Mouse (Mus musculus): Measurements from ENCODE around the gene Pspn. TPM values are rescaled to one million over a fixed set of nuclear protein-coding genes. Genes with fewer than 3 reads are reported as not detected.

Pspn gene
- polyA plus RNA-seq, 1 experiment from 2014 or later: 0.70 TPM

DNA sequence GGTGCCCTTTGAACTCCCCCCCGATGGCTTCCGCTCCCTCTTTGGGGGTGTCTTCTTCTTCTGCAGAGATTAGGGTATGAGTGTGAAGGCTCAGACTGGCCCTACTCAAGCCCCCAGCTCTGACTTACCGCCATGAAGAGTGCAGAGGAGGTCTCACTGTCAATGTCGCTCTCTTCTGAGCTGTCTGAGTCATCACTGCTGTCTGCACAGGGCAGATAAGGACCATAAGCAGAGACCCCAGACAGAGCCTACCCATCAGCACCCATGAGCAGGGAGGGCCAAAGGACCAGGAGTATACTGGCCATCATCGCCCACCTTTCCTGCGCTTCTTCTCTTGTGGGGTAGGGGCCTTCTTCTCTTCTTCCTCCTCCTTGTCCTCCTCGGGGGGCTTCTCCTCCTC, 4.2 kb upstream of the Pspn start:
- no peak overlapping the region for H3K27ac ChIP-seq (ENCODE audit: low read depth, low read length)
- H3K36me3 ChIP-seq (ENCODE audit: control insufficient read depth, insufficient read depth, low read length): peaks cover 76% of the 10 kb centered on the region
- no peak overlapping the region for H3K9ac ChIP-seq (ENCODE audit: low read length)
- no peaks in the 10 kb centered on the region for H3K27me3 ChIP-seq (replicated peaks; ENCODE audit: control insufficient read depth, insufficient read depth, low read length)
- no peak for DNase-seq (ENCODE audit: low spot score)
- no peaks in the 10 kb centered on the region for H3K9me3 ChIP-seq (replicated peaks; ENCODE audit: control insufficient read depth, low read length)
- H3K4me2 ChIP-seq (ENCODE audit: low read length): no peak overlapping the region
- H3K4me3 ChIP-seq (ENCODE audit: low read depth, low read length): no peak overlapping the region
- H3K4me1 ChIP-seq (ENCODE audit: control insufficient read depth, insufficient read depth, low read length): no peaks in the 10 kb centered on the region
- no peak for ATAC-seq
- 90% methylated on average over 7 of the region's 7 CpGs for WGBS

DNA sequence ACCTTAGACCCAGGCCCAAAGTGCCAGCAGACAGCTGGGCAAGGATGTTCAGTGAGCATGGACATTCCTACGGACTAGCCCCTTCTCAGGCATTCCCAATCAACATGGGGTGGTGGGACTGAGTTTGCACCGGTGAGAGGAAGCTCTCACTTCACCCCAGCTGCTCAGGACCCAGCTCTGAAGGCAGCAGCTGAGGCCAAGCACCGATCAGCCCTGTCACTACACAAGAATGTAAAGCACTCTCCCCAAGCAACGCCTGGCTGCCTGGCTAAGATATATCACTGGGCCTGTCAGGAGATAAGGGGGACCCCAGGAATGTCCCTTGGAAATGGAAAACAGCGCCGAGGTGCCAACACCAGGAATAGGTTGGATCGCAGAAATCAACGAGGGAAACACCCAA, 1.4 kb upstream of the Pspn start:
- DNase-seq (ENCODE audit: low spot score) (no peak), ATAC-seq (no peak)
- WGBS: 82% methylated on average over 8 of the region's 8 CpGs
- Histone ChIP-seq H3K4me1 (ENCODE audit: control insufficient read depth, insufficient read depth, low read length) (peaks cover 5% of the 10 kb centered on the region), H3K36me3 (ENCODE audit: control insufficient read depth, insufficient read depth, low read length) (peaks cover 58% of the 10 kb centered on the region), H3K9me3 (replicated peaks; ENCODE audit: control insufficient read depth, low read length) (no peaks in the 10 kb centered on the region), H3K4me3 (ENCODE audit: low read depth, low read length) (no peak overlapping the region), H3K27me3 (replicated peaks; ENCODE audit: control insufficient read depth, insufficient read depth, low read length) (no peaks in the 10 kb centered on the region), H3K9ac (ENCODE audit: low read length) (no peak overlapping the region), H3K4me2 (ENCODE audit: low read length) (no peak overlapping the region), H3K27ac (ENCODE audit: low read depth, low read length) (no peak overlapping the region)

DNA sequence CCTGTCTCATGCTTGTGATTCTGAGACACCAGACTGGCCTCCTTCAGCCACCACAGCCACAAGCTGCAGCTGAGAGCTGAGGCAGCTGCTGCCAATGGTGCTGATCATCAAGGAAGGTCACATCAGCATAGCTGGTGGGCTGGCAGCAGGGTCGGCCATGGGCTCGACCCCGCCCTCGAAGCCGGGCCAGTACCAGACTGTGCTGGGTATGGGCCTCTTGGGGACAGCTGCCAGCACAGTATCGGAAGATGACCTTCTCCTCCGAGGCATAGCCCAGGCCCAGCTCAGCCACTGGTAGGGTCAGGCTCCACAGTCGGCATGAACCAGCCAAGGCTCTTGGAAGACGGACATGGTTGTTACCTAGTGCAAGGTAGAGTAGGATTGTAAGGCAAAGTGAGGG, 404 bp downstream of the Pspn start:
- WGBS: 91% methylated on average over 9 of the region's 9 CpGs
- Histone ChIP-seq H3K9me3 (replicated peaks; ENCODE audit: control insufficient read depth, low read length) (no peaks in the 10 kb centered on the region), H3K4me3 (ENCODE audit: low read depth, low read length) (no peak overlapping the region), H3K4me2 (ENCODE audit: low read length) (no peak overlapping the region), H3K36me3 (ENCODE audit: control insufficient read depth, insufficient read depth, low read length) (peaks cover 59% of the 10 kb centered on the region), H3K4me1 (ENCODE audit: control insufficient read depth, insufficient read depth, low read length) (peaks cover 5% of the 10 kb centered on the region), H3K27ac (ENCODE audit: low read depth, low read length) (no peak overlapping the region), H3K27me3 (replicated peaks; ENCODE audit: control insufficient read depth, insufficient read depth, low read length) (no peaks in the 10 kb centered on the region), H3K9ac (ENCODE audit: low read length) (no peak overlapping the region)
- DNase-seq (ENCODE audit: low spot score) (no peak), ATAC-seq (no peak)

DNA sequence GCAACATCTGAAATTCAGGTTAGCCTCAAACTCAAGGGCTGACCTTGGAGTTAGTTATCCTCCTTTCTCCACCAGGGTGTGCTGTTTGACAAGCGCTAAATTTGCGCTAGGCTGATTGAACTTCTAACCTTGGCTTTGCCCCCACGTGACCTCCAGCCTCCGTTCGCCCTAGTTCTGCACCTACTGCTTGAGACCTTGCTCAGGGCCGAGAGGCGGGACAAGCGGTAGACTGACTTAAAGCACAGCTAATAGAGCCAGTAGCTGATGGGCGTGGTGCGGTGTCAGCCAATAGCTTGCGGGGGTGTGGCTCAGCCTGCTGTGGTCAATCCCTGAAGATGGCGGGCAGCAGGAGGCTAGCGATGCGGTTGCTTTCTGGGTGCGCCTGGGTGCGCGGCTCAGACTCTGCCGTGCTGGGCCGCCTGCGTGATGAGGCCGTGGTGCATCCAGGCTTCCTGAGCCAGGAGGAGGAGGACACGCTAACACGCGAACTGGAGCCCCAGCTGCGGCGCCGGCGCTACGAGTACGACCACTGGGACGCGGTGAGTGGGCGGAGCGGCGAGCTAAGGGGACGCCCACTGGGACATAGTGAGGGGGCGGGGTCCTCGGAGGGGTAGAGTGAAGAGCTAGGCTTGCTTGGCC, 2.7 kb downstream of the Pspn start, which contains the start of gene Alkbh7:
Gene Alkbh7 (plus strand): TSS at position 311 of the 639 bp plus-strand sequence.
- Histone ChIP-seq H3K4me3 (ENCODE audit: low read depth, low read length) (peak within 1 kb of the TSS; percentile 72), H3K36me3 (ENCODE audit: control insufficient read depth, insufficient read depth, low read length) (peaks cover 60% of the 10 kb centered on the region), H3K27me3 (replicated peaks; ENCODE audit: control insufficient read depth, insufficient read depth, low read length) (no peaks in the 10 kb centered on the region), H3K9me3 (replicated peaks; ENCODE audit: control insufficient read depth, low read length) (no peaks in the 10 kb centered on the region), H3K4me1 (ENCODE audit: control insufficient read depth, insufficient read depth, low read length) (peaks cover 5% of the 10 kb centered on the region), H3K27ac (ENCODE audit: low read depth, low read length) (peak within 1 kb of the TSS; percentile 48; the same call in 1 of the 2 replicates), H3K9ac (ENCODE audit: low read length) (peak within 1 kb of the TSS; percentile 73), H3K4me2 (ENCODE audit: low read length) (peak within 1 kb of the TSS; percentile 66)
- under 1% methylated on average over 38 of the region's 38 CpGs for WGBS
- DNase-seq (ENCODE audit: low spot score): peak; percentile 96
- peak; percentile 98 for ATAC-seq

DNA sequence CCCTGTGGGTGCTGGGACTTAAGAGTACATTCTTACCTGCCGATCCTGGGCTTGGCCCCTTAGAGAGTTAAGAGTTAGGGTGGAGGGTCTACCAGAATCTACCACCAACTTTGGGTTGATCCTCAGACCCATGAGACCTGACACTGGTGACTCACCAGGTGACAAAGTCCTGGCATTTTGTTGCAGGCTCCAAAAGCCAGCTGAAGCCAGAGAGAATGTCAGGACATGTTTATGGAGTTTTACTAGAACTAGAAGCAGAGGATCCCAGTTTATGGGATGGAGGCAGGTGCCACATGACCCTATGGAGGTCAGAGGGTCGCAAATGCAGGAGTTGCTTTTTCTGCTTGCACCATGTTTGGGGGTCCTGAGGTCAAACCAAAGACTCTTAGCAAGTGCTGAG, 3.3 kb downstream of the Pspn start:
- peak overlapping the region; percentile 66; the same call in 1 of the 2 replicates for H3K4me2 ChIP-seq (ENCODE audit: low read length)
- no peak for ATAC-seq
- H3K4me3 ChIP-seq (ENCODE audit: low read depth, low read length): peak overlapping the region; percentile 72; the same call in 1 of the 2 replicates
- WGBS: 84% methylated on average over 2 of the region's 2 CpGs
- H3K9me3 ChIP-seq (replicated peaks; ENCODE audit: control insufficient read depth, low read length): no peaks in the 10 kb centered on the region
- H3K27ac ChIP-seq (ENCODE audit: low read depth, low read length): no peak overlapping the region
- peaks cover 5% of the 10 kb centered on the region for H3K4me1 ChIP-seq (ENCODE audit: control insufficient read depth, insufficient read depth, low read length)
- no peaks in the 10 kb centered on the region for H3K27me3 ChIP-seq (replicated peaks; ENCODE audit: control insufficient read depth, insufficient read depth, low read length)
- peaks cover 65% of the 10 kb centered on the region for H3K36me3 ChIP-seq (ENCODE audit: control insufficient read depth, insufficient read depth, low read length)
- H3K9ac ChIP-seq (ENCODE audit: low read length): no peak overlapping the region
- DNase-seq (ENCODE audit: low spot score): no peak

DNA sequence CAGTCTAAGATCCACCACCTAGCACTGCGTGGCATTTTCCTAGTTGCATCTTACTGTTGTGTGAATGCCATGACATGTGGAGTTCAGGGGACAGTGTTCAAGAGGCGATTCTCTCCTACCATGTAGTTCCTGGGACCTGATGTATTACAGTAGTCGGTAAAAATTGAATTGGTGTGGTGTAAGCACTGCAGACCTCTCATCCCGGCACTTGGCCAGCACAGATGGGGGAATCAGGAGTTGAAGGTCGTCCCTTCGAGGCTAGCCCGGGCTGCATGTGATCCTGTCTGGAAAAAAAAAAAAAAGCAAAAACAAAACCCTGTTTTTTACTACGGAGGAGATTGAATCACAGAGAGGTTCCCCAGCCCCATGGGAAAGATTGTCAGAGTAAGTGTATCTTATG, 4.8 kb downstream of the Pspn start:
- Histone ChIP-seq H3K4me3 (ENCODE audit: low read depth, low read length) (no peak overlapping the region), H3K9ac (ENCODE audit: low read length) (no peak overlapping the region), H3K4me2 (ENCODE audit: low read length) (no peak overlapping the region), H3K27me3 (replicated peaks; ENCODE audit: control insufficient read depth, insufficient read depth, low read length) (no peaks in the 10 kb centered on the region), H3K27ac (ENCODE audit: low read depth, low read length) (no peak overlapping the region), H3K36me3 (ENCODE audit: control insufficient read depth, insufficient read depth, low read length) (peaks cover 62% of the 10 kb centered on the region), H3K9me3 (replicated peaks; ENCODE audit: control insufficient read depth, low read length) (no peaks in the 10 kb centered on the region), H3K4me1 (ENCODE audit: control insufficient read depth, insufficient read depth, low read length) (peaks cover 13% of the 10 kb centered on the region)
- DNase-seq (ENCODE audit: low spot score): no peak
- 95% methylated on average over 8 of the region's 8 CpGs for WGBS
- ATAC-seq: no peak

DNA sequence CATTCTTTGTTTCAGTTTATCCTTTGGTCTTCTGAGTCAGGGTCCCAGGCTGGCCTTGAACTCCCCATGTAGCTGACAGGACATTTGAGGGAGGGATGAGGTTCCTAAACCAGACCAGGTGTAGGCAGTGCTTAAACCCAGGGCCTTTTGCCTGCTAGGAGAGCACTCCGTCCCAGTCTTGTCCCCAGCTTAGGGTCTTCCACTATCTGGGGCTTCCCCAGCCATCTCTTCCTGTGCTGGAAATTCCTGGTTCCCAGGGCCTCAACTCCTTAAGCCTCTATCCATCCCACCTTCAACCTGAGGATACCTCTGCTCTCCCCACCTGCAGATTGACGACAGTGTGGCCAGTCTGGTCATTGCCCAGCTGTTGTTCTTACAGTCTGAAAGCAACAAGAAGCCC, 8.9 kb downstream of the Pspn start:
- Histone ChIP-seq H3K27ac (ENCODE audit: low read depth, low read length) (no peak overlapping the region), H3K9me3 (replicated peaks; ENCODE audit: control insufficient read depth, low read length) (no peaks in the 10 kb centered on the region), H3K9ac (ENCODE audit: low read length) (peak overlapping the region; percentile 85), H3K27me3 (replicated peaks; ENCODE audit: control insufficient read depth, insufficient read depth, low read length) (no peaks in the 10 kb centered on the region), H3K4me2 (ENCODE audit: low read length) (peak overlapping the region; percentile 71), H3K4me3 (ENCODE audit: low read depth, low read length) (peak overlapping the region; percentile 82), H3K36me3 (ENCODE audit: control insufficient read depth, insufficient read depth, low read length) (peaks cover 43% of the 10 kb centered on the region), H3K4me1 (ENCODE audit: control insufficient read depth, insufficient read depth, low read length) (peaks cover 7% of the 10 kb centered on the region)
- ATAC-seq (no peak), DNase-seq (ENCODE audit: low spot score) (no peak)
- WGBS: 62% methylated on average over 2 of the region's 2 CpGs

DNA sequence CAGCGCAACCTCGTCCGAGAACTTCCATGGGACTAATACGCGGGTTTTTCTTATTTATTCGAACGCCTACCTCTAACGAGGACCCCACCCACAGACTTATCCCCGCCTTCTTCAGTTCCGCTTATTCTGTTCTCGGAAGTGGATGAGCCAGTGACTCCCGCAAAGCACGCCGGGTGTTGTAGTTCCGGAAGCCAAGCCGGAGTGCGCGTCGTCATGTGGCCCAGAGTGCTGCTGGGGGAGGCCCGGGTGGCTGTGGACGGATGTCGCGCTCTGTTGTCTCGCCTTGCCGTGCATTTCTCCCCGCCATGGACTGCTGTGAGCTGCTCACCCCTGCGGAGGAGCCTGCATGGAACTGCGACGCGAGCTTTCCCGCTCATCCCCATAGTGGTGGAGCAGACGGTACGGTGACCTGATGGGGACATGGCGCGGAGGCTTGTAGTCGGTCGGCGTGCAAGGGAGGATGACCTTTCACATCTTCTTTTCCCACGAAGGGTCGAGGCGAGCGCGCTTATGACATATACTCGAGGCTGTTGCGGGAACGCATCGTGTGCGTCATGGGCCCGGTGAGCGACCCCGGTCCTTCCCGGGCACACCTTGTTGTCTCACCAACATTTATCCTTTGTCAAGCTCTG, 9.6 kb downstream of the Pspn start, which contains the start of gene Clpp:
Gene Clpp (plus strand): TSS at position 191 of the 632 bp plus-strand sequence.
- peaks cover 7% of the 10 kb centered on the region for H3K4me1 ChIP-seq (ENCODE audit: control insufficient read depth, insufficient read depth, low read length)
- no peaks in the 10 kb centered on the region for H3K9me3 ChIP-seq (replicated peaks; ENCODE audit: control insufficient read depth, low read length)
- H3K9ac ChIP-seq (ENCODE audit: low read length): peak within 1 kb of the TSS; percentile 85
- peak; percentile 99 for DNase-seq (ENCODE audit: low spot score)
- peaks cover 36% of the 10 kb centered on the region for H3K36me3 ChIP-seq (ENCODE audit: control insufficient read depth, insufficient read depth, low read length)
- H3K4me2 ChIP-seq (ENCODE audit: low read length): peak within 1 kb of the TSS; percentile 71
- ATAC-seq: peak; percentile 98
- H3K27me3 ChIP-seq (replicated peaks; ENCODE audit: control insufficient read depth, insufficient read depth, low read length): no peaks in the 10 kb centered on the region
- under 1% methylated on average over 52 of the region's 52 CpGs for WGBS
- peak within 1 kb of the TSS; percentile 70 for H3K27ac ChIP-seq (ENCODE audit: low read depth, low read length)
- peak within 1 kb of the TSS; percentile 82 for H3K4me3 ChIP-seq (ENCODE audit: low read depth, low read length)

Data from forebrain, embryonic 14.5 days (tissue).